Mouse (Mus musculus): ENCODE measurements at regions not wholly inside any gene's neighbourhood (a gene's known extent, or its start where the extent isn't known, plus 50 kb on each side); places are given as distances from the start of the nearest gene placed in this dataset.

DNA sequence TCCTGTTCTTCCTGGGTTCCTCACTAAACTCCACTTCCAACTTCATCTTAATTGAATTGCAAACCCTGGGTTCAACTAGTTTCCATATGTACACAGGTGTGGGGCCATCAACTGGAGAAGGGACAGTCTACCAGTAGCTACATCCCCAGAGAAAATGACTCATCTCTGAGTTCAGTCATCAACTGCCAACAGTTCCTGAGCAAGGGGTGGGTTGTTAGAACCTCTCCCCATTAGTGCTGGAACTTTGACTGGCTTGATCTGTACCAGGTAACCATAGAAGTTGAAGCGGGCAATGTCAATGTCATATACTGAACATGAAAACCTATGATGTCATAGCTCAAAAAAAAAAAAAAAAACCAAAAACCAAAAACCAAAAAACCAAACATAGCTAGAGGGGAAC is 69.8 kb downstream of the Gm21750 start:
- in situ Hi-C loops (cut with MboI, MseI): no loop called here

GRCm38 (mm10) chr14:73732161-73732560 is 71.1 kb downstream of the Gm21750 start:
- in situ Hi-C loops (cut with MboI, MseI): no loop called here

- in situ Hi-C loops (cut with MboI, MseI): loop anchor here in 1 of 2 experiments (10.0 kb wide), 1 partner anchor 744 kb away; no protein-coding TSS in a partner anchor
Measured at GRCm38 (mm10) chr14:73750790-73751189, 89.8 kb downstream of the Gm21750 start.

GRCm38 (mm10) chr14:73759986-73760385 is 99.0 kb downstream of the Gm21750 start:
- in situ Hi-C loops (cut with MboI, MseI): loop anchor here in 1 of 2 experiments (10.0 kb wide), 1 partner anchor 735 kb away; no protein-coding TSS in a partner anchor

GRCm38 (mm10) chr14:73772964-73773363 is 111.9 kb downstream of the Gm21750 start:
- in situ Hi-C loops (cut with MboI, MseI): loop anchor here in 1 of 2 experiments (10.0 kb wide), 1 partner anchor 942 kb away; no protein-coding TSS in a partner anchor

GRCm38 (mm10) chr14:73773810-73774209 is 112.8 kb downstream of the Gm21750 start:
- in situ Hi-C loops (cut with MboI, MseI): loop anchor here in 1 of 2 experiments (10.0 kb wide), 1 partner anchor 941 kb away; no protein-coding TSS in a partner anchor

GRCm38 (mm10) chr14:73776066-73776465 is 115.0 kb downstream of the Gm21750 start:
- in situ Hi-C loops (cut with MboI, MseI): loop anchor here in 1 of 2 experiments (10.0 to 25.0 kb wide), 2 partner anchors 939 to 1211 kb away; no protein-coding TSS in a partner anchor

DNA sequence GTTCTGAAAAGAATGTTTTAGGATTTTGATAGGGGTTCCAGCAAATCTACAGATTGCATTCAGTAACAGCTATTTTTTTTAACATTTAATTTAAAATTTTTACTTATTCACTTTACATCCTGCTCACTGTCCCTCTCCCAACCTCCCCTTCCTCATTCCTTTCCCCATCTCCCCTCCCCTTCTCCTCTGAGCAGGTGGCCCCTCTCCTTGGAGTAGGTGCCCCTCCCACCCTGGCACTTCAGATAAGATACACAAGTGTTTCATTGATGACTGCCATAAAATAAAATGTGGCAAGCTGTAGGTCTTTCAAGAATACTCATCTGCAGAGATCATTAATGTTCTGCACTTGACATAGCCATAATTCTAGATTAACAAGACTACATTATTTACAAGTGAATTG is 146.1 kb downstream of the Gm21750 start:
- in situ Hi-C loops (cut with MboI, MseI): no loop called here

DNA sequence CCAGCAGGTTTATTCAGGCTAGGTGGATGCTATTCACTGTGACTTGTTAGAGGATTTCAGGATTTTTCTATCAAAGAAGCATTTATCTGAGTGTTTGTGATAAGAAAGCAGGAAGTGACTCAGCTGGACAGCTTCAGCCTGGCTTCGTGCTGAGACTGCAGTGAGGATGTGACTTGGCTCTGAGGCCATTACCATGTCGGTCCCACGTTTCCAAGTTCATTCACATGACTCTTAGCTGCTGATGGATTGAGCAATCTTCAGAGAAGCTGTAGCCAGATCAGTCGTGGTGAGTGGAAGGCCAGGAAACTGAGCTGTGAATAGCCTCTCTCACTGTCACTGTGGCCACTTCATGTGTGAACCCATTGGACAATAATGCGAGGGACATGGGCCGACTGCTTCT is 177.9 kb downstream of the Gm21750 start:
- in situ Hi-C loops (cut with MboI, MseI): no loop called here

DNA sequence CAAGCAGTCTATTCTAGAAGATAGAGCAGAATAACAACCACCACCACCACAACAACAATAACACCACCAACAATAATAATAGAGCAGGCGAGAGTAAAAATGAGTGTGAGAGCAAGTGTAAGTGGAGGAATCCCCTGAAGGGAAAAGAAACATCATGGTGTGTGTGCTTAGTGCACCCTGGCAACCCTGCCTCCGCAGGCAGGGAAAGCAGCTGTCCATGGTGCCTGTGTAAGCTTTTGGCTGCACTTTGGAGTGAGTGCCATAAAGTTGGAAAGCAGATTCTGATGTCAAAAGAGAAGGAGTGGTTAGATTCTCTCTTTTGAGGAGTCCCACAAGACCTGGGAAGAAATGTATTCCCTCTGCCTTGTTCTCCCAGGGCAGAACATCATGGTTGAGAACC is 200.8 kb downstream of the Gm21750 start:
- in situ Hi-C loops (cut with MboI, MseI): no loop called here

DNA sequence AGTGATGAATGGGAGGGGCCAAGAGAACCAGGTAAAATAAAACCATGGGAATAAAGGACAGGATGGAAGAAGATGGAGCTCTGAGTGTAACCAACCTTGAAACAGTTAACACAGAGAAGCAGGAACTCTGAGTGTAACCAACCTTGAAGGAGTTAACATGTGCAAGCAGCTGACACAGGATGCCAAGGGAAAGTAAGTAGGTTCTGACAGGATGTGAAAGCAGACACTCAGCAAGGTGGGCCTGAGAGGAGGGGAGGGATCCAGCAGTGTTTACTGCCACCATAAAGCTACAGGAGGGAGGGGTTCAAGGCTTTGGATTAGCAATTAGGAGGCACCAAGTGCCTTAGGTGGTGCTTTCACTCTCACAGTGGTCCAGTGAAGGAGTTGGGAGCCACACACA is 213.3 kb downstream of the Gm21750 start:
- in situ Hi-C loops (cut with MboI, MseI): no loop called here

DNA sequence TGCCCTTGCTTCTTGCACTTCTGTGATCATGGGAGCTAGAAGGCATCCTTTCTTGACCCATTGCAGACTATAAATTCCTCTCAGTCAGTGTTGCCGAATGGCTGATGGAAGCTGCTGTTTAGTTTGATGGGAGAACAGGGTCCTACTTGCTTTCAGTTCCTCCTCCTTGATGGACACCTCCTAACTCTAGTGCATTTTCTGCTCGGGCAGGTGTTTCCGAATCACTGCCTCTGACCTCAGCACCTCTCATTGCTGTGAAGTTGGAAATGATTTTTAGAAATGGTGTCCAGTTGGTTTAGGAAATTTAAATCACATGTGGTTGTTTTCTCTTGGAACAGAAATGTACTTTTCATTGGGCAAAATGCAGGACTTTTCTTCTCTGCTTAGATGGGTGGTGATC is 214.9 kb downstream of the Gm21750 start:
- in situ Hi-C loops (cut with MboI, MseI): no loop called here

- in situ Hi-C loops (cut with MboI, MseI): no loop called here
Measured at GRCm38 (mm10) chr14:73878267-73878666, 217.2 kb downstream of the Gm21750 start.

GRCm38 (mm10) chr14:73878866-73879419 is 217.9 kb downstream of the Gm21750 start:
- in situ Hi-C loops (cut with MboI, MseI): no loop called here

DNA sequence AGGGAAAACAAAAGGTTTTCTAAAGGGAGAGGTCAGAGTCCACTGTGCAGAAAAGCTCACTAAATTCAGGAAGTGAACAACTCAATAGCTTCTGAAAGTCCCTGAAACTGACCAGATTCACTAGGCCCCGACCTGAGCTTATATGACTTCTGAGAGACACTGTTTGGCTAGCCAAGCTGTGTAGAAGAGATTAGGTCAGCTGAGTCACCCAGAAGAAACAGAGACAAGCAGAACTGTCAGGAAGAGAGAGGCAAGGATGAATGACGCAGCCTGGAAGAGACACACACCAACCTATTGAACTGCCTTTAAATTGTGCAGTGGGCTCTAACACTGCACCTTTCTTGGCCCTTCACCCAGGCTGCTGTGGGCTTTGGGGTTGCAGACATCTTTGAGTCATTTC is 230.4 kb downstream of the Gm21750 start:
- in situ Hi-C loops (cut with MboI, MseI): loop anchor here in 1 of 2 experiments (10.0 kb wide), 1 partner anchor 1693 kb away; no protein-coding TSS in a partner anchor

- in situ Hi-C loops (cut with MboI, MseI): loop anchor here in 1 of 2 experiments (10.0 kb wide), 1 partner anchor 1690 kb away; no protein-coding TSS in a partner anchor
Measured at GRCm38 (mm10) chr14:73894844-73895243, 233.8 kb downstream of the Gm21750 start.

GRCm38 (mm10) chr14:73895266-73895665 is 234.2 kb downstream of the Gm21750 start:
- in situ Hi-C loops (cut with MboI, MseI): loop anchor here in 1 of 2 experiments (10.0 kb wide), 1 partner anchor 1690 kb away; no protein-coding TSS in a partner anchor

- in situ Hi-C loops (cut with MboI, MseI): loop anchor here in 1 of 2 experiments (10.0 kb wide), 1 partner anchor 1686 kb away; no protein-coding TSS in a partner anchor
Measured at GRCm38 (mm10) chr14:73899078-73899477, 238.1 kb downstream of the Gm21750 start.

DNA sequence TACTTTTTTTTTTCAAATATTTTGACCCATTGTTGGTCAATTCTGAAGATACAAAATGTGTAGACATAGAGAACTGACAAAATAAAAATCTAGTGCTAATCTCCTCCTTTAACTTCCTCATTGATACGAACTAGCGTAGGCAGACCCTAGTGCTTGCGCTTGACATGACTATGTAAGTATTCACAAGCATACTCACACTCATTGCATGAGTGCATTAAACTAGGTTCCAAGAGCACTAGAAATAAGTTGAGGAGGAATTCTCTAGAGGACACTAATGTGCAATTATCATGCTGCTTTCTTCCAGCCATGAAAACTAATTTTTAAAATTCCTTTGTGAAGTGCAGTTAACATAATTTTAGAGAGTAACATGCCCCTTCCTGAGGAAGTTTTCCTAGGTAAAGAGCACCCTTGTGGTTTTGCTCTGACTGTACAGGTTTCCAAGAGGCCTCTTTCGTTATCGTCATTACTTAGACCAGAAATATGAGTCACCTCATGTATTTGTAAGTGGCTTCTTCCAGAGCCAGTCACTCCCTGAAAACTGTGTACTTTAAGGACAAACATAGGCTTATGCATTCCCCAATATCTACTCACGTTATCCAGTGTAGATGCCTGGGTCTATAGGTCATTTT is 241.2 kb downstream of the Gm21750 start:
- in situ Hi-C loops (cut with MboI, MseI): no loop called here

GRCm38 (mm10) chr14:73913756-73914448 is 252.9 kb downstream of the Gm21750 start:
- in situ Hi-C loops (cut with MboI, MseI): no loop called here

DNA sequence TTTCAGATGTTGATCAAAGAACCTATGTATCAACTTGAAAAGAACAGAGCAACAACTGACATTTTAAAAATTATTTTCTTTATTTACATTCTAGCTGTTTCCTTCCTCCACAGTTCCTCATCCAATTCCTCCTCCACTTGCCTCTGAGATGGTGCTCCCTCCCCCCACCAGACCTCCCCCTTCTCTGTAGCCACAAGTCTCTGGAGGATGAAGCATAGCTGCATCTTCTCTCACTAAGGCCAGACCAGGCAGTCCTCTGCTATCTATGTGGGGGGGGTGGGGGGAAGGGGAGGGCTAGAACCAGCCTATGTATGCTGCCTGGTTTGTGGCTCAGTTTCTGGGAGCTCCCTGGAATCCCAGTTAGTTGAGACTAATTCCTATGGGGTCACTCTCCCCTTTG is 255.0 kb downstream of the Gm21750 start:
- in situ Hi-C loops (cut with MboI, MseI): no loop called here

DNA sequence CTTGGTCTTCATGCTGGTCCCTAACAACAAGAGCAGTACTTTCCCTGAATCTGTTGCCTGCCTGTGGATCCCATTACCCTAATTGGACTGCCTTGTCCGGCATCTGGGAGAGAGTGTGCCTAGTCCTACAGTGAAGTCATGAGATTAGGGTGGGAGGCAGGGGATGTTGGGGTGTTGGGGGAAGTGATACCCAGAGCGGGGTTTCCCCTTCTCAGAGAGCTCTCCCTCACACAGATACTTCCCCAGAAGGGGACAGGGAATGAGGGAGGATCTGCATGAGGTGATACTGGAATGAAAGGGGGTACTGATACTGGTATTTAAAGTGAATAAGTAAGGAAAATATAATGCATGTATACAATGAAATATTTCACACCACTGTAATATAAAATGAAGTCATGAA is 270.1 kb downstream of the Gm21750 start:
- in situ Hi-C loops (cut with MboI, MseI): no loop called here
